Mouse (Mus musculus) spleen, adult 2 months (tissue): ENCODE measurements at regions not wholly inside any gene's neighbourhood (a gene's known extent, or its start where the extent isn't known, plus 50 kb on each side); places are given as distances from the start of the nearest gene placed in this dataset.

ENCODE experiments used
- CTCF ChIP-seq: fragments of 200-500 bp; IDR thresholded peaks from 2 replicates; pipeline ENCODE4 v1.5.1; 2011; ENCODE audit warnings: mild to moderate bottlenecking, inconsistent platforms; ENCODE audit not compliant: insufficient read depth, insufficient read length, insufficient replicate concordance; ENCODE audit errors: extremely low read depth
- POLR2A ChIP-seq: fragments of 200-500 bp; IDR thresholded peaks from 2 replicates; pipeline ENCODE4 v1.6.1; 2011; ENCODE audit warnings: low read depth, low read length, inconsistent platforms

GRCm38 (mm10) chr5:119379915-119380432, 290.5 kb upstream of the Tbx3 start:
- no peak for TF ChIP-seq POLR2A
- TF ChIP-seq CTCF = no peak
